Mouse (Mus musculus) heart, postnatal 4 days (tissue): ENCODE measurements around the gene Map3k12. TPM values are rescaled to one million over a fixed set of nuclear protein-coding genes. Genes with fewer than 3 reads are reported as not detected.
A peak's percentile ranks its signal among the peaks of the same experiment; 100 is the strongest.

Experiments used
- DNase-seq: peaks from one replicate; pipeline ENCODE4 v3.0.0; 2021
- total RNA-seq, 2 experiments: library from RNA; stranded (reverse); gene quantifications; 2 replicates each; pipeline ENCODE4 v1.2.3; 2021

The Map3k12 gene
- total RNA-seq, 2 experiments from 2014 or later: 5.4 to 6.1 TPM

DNA sequence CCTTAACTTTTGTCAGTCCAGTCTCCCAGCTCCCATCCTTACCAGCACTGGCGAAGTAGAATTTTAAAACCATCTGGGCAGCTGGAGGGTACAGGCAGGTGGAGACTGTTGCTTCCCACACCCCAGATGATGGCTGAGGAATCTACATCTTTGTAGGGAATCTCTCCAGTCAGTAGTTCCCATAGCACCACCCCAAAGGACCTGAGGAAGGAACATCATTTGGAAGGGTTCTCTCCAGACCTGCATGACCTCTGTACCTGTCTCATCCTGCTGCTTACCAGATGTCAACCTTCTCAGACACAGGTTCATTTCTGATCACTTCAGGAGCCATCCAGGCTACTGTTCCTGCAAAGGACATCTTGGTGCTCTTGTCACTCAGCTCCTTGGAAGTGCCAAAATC is 13.4 kb downstream of the Map3k12 start, which contains the start of gene Gm10337:
TSS of gene Gm10337 (plus strand) at position 276 of the 400 bp plus-strand sequence.
- no peak for DNase-seq

DNA sequence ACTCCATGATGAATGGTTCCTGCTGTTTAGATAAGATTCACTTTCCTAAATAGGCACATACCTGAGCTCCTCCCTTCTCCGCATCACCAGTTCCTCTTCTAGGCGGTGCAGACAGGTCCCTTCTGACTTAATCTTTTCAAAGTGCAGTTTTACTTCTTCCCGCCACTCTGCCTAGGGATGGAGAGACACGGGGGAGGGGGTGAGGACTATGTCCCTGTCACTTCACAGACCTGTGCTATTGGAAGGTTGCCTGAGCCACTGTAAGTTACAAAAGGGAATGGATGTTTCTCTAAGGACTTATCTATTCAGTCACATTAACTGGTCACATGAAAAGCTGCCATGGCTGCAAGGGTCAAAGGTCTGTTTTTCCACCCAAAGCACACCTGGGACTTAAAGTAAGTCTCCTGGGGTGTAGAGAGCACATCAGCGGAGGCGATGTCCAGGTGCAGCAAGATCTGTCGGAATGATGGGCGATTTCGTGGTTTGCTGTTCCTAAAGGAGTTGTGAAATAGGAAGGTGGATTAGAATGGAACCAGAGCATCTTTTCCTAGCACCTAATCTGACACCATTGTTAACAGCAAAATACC is 14.5 kb downstream of the Map3k12 start:
- DNase-seq: no peak

DNA sequence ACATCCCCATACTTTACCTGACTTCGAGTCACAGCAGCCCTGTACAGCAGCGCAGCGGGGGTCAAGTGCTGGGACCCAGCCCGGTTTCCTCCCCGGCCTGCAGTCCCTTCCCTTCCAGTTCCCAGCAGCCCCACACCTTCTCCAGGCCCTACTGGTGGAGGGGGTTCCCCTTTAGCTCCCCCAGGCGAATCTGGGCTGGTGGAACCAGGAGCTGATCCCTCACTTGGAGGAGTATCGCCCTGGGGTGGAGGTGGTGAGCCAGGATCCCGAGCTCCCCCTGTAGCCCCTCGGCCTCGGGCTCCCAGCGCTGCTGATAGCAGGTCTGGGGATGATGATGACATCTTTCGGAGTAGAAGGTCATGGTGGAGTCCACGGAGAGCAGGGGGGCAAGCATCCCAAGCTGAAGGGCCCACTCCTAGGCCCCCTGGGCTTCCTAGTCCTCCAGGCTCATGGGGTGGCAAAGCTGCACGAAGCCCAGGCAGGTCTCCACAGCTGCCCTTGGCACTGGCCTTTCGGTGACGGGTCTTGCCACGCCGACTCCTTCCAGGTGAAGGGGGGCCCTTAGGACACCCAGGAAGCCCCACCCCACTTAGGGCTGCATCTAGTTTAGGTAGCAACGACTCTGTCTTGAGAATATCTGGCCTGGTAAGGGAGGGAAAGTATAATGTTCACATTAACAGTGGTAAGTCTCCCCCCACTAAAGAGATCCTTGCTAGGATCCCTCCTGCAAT is 15.6 kb downstream of the Map3k12 start:
- no peak for DNase-seq

DNA sequence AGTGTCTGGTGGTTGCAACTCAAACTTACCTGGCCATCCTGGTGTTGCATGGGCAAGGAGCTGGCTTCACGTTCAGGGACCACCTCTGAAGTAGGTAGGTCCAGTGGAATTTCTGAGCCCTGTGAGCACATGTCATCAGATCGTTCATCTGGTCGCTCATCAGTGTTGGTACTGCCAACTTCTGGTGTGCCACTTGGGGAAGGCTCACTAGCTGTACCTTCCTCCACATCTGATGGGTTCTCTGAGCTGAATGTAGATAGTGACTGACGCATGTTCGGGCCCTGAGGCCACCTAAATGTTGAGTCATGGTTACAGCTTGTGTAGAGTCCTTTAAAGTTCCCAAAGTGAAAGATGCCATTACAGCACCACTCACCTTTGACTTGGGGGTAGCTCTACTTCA is 16.4 kb downstream of the Map3k12 start:
- no peak for DNase-seq

DNA sequence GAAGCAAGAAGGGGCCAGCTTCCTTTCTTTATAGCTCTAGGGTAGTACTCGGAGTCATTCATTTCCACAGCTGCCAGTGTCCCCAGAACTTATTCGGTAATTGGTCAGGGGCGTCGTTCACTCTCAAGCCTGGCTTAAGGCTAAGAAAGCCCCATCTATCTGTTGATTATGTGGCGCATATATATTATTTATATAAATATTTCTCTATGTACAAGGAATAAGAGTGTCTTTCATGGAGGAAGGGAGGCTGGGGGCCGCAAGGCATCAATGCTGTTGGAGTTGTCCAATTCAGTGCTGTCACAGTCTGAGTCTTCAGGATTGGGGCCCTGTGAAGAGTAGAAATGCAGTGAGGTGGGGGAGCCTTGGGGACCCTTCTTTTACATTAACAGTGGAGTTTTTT is 17.0 kb downstream of the Map3k12 start:
- DNase-seq: no peak

DNA sequence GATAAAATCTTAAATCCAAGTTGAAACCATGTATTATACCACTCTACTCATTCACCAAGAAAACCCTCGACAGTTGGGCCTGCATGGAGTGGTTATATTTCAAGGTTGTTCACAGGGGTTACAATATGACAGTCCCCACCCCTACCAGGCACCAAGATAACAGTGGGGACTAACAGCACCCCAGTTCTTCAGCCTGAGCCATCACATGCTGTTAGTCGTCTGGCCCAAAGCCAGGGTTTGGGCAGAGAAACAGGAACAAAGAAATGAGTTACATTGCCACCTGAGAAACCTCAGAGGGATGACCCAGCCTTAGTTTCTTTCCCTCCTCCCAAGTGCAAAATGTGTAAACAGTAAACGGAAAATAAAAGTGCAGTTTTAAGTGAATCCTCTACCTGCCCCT is 17.5 kb downstream of the Map3k12 start:
- no peak for DNase-seq

DNA sequence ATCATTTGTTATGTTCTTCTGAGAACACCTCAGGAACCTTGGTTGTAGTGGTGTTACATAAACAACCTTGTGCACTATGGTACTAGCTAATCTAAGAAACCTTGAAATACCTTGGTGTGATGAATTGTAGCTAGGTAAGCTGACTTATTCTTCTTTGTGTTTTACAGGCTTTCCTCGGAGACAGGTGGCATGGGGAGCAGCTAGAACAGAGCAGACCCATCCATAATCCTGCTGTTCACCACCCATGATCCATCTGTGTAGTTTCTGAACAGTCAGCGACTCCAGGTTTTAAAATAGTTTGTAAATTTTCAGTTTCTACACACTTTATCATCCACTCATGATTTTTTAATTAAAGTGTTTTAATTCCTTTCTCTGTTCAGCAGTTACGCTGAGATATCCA is 18.5 kb downstream of the Map3k12 start:
- DNase-seq: no peak

DNA sequence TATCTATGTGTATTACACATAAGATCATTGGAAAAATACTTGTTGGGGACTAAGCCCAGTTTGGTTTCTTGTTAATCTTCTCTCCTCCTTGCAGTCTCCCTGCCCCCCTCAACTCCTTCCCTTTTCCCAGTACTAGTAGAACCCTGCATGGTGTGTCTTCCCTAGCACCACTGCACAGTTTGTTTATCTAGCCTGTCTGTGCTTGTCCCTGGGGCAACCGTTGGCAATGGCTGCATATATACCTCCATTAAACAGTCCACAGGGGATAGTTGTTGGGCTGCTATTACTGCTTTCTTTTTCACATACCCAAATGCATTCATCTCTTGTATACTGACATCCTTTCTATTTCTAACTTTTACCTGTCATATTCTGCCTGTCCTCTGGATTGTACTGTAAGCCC is 29.2 kb downstream of the Map3k12 start:
- DNase-seq: no peak

DNA sequence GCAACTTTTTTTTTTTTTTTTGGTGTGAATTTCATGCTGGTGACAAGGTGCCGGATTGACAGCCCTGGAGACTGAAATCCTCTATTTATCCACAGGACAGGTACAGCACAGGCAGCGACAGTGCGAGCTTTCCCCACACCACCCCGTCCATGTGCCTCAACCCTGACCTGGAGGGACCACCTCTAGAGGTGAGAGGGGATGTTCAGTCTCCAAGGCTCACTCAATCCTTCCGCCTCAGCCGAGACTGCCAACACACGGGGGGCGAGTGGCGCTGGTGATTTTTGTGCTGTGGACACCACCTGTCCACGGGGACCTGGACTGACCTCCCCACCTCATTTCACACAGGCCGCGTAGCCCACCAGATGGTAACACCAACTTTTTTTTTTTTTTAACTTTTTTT is 31.0 kb downstream of the Map3k12 start:
- no peak for DNase-seq

DNA sequence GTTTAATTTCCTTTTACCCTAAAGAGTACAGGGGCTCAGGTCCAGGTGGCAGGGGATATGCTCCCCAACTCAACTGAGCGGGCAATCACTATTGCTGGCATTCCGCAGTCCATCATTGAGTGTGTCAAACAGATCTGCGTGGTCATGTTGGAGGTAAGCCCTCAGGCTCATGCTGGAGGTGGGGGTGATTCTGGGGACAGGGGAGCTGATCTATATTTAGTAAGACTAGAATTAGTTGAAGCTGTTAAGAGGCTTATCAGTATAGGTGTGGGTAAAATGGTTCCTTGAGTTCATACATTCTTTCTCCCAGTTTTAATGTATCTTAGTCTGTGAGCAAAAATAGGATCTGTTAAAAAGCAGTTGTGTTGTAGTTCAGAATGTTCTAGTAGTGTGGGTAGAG is 33.7 kb downstream of the Map3k12 start:
- DNase-seq: no peak

DNA sequence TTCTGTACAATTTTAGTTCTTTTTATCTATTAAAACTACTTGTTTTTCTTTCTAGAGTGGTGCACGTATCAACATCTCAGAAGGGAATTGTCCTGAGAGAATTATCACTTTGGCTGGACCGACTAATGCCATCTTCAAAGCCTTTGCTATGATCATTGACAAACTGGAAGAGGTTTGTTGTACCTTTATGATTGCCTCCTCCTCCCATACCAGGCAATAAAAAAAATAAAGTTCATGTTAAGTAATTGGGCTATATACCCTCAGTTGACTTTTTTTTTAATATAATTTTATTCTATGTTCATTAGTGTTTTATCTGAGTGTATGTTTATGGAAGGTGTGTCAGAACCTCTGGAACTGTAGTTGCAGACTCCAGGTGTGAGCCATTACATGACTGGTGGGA is 42.3 kb downstream of the Map3k12 start:
- no peak for DNase-seq

DNA sequence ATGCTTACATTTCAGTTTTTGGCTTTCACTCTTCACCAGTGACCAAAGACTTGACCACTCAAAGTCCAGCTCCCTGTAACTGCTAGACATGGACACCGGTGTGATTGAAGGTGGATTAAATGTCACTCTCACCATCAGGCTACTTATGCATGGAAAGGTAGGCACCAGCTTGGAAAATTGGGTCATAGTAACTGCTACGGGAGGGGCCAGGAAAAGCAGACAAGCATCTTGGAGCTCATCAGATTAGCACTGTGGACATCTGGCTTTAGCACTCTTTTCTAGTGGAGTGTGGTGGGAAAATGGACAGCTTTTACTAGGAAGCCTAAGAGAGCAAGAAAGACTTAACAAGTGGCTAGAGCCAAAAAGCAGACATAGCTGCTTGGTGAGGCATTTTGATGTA is 43.6 kb downstream of the Map3k12 start:
- no peak for DNase-seq

DNA sequence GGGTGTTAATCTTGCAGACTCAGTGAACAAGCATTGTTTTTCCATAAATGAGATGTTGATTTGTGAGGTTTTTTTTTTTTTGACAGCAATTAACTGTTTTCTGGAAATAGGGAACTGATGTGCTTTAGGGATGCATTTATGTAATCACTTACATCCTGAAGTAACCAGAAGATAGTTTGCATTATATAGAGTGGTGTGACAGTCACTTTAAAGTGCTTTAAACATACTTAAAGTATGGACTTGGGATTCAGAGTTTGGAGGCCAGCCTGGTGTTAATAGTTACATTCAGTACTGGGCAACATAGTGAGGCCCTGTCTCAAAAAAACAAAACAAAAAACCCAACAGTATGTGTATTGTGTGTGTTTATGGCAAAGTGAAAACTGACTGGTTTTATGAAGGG is 45.1 kb downstream of the Map3k12 start:
- no peak for DNase-seq

DNA sequence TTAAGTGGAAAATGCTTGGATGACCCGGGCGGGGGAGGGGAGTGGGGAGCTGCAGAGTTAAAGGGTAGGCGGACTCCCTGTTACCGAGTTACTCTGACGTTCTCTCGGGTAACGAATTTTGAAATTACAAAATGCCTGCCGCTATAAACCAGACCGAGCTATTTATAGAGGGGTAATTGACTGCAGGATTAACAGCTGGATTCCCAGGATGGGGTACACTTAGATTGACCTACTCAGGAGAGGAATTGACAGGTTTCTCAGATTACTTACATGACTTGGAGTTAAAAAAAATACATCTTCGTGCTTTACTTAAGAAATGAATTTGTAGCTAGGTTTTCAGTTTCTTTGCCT is 45.6 kb downstream of the Map3k12 start:
- no peak for DNase-seq

DNA sequence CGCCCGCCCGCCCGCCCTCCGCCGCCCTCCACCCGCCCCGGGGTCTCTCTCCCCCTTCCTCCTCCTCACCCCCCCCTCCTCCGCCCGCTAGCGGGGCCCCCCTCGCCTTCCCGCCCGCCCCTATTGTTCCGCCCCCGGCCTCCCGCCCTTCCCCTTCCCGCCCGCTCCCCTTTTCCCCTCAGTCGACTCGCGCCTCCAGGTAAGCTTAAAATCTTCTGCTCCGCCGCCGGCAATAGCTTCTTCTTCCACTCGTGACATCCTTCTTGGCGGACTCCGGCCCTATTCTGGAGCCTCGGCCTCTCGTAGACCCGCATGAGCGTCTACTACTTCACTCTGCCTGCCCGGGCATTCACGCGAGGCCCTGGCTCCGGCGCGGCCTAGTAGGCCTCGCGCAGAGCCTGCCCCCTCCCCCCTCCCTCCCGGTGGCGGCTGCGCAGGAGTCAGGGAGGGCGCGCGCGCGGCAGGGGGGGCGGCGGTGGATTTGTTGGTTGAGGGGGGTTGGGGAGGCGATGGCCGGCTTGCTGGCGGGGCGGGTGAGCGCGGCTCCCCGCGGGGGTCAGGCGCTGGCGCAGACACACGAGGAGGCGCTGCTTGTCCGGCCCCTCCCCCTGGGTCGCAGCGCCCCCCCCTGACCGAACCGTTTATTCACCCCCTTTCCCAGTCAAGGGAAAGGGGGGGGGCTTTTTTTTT is 46.1 kb downstream of the Map3k12 start:
- DNase-seq: peak; percentile 89

DNA sequence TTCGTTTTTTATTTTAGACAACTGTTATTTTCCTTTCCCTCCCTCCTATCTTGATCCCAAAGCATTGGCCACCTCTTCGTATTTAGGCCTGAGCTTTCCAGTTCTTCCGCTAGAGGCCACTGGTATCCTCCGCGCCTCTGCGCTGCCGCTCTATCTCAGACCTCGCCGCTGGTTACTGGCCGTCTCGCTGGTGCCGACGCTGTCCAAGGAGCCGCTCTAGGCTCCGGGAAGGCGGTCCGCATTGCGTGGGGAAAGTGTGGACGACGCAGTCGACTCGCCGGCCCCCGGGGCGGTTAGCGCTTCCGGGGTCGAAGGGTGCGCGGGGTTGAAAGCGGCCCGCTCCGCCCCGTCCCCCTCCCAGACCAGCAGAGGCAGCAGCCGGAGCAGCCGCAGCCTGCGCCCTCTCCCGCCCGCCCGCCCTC is 46.7 kb downstream of the Map3k12 start, which contains the start of gene Pcbp2:
TSS of gene Pcbp2 (plus strand) at position 357 of the 422 bp plus-strand sequence.
- peak; percentile 97 for DNase-seq

DNA sequence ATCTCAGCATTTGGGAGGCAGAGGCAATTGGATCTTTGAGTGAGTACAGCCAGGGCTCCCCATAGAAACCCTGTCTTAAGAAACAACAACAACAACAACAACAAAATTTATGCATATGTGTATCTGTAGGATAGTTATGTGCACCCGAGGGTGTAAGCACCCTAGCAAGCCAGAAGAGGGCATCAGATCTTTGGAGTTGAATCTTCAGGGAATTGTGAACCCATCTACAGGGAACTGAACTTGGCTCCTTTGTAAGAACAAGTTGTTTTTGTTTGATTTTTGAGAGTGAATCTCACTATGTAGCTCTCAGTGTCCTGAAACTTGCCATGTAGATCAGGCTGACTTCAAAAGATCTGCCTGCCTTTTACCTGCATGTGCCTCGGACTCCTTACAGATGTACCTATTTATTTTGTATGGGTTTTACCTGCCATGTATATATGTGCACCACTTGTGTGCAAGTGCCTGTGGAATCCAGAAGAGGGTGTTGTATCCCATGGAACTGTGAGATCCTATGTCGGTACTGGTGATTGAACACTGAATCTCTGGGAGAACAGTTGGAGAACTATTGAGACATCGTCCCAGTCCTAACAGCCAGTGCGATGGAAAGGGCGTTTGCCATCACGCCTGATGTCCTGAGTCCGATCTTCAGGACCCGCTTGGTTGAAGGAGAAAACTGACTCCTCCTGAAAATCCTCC is 48.0 kb downstream of the Map3k12 start:
- DNase-seq: no peak

DNA sequence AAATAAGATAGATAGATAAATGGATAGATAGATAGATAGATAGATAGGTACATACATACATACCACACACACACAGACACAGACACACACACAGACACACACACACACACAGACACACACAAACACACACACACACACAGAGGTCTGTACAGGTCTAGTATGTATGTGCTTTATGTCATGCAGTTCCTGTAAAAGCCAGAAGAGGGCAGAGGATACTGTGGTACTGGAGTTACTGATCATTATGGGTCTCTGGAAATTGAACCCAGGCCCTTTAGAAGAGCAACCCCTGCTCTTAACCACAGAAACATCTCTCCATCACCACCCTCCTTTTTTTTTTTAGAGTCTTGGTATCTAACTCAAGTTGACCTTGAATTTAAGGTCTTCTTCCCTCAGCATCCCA is 53.2 kb downstream of the Map3k12 start:
- DNase-seq: no peak

DNA sequence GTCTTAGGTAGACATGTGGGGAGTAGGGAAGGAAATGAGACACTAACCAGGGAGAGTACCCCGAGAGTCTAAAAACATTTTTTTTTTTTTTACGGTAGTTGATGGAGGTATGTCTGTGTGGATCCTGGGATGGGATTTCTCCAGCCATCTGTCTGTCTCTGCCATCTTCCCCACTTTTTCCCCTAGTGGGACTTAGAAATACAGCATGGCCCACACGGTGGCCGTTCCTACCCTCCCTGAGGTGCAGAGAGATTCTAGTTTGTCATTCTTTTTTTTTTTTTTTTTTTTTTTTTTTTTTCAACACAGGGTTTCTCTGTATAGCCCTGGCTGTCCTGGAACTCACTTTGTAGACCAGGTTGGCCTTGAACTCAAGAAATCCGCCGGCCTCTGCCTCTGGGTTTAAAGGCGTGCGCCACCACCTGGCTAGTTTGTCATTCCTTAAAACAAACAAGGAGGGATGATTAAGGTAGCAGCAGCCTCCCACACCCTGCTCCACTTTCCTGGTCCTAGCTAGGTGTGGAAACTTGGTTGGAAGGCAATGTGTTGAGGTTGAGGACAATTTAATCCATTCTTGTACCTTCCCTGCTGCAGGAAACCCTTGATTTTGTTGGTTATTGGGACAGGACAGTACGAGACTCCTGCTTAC is 55.3 kb downstream of the Map3k12 start:
- DNase-seq: no peak

DNA sequence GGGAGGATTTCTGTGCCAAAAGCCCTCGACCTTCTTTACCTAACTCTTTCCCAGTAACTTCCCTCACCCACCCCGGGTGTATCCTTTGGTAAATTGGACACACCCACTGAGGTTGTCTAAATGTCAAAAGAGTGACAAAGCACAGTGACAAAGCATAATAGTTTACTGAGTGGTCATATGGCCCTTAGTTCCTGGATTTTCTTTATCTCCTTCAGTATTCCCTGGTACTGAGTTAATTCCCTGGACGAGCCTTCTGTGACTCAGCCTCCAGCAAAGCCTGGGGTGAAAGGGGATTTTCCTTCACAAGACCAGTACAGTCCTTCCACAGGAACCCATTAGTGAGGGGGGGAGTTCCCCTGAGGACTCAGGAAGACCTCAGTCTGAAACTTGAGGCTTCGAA is 55.9 kb downstream of the Map3k12 start:
- DNase-seq: no peak

DNA sequence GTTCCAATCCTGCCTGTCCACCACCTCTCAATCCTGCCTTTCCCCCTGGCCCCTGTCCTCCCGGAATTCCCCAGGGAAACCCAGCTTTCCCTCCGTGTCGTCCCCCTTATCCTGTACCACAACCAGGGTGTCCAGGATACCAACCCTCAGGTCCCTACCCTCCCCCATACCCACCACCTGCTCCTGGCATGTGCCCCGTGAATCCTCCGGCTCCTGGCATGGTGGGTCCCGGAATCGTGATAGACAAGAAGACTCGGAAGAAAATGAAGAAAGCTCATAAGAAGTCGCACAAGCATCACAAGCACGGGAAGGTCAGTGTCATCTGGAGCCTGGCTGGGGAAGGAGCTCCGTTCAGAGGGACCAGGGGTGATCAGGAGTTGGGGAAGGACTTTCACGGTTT is 56.5 kb downstream of the Map3k12 start:
- DNase-seq: no peak

DNA sequence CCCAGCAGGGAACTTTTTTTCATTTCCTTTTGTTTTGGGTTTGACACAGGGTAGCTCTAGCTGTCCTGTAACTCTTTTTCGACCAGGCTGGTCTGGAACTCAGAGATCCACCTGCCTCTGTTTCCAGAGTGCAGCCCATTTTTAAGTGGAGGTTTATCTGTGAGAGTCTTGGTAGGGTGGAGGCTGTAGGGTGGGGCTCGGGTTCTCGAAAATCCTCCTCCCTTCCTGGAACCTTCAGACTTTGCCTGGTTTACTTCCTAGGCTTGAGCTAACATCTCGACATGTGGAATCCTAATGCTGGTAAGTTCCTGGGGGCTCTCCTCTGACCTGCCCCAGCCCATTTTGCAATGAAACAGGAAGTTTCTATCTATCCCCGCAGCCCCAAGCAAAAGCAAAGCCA is 57.0 kb downstream of the Map3k12 start:
- no peak for DNase-seq

DNA sequence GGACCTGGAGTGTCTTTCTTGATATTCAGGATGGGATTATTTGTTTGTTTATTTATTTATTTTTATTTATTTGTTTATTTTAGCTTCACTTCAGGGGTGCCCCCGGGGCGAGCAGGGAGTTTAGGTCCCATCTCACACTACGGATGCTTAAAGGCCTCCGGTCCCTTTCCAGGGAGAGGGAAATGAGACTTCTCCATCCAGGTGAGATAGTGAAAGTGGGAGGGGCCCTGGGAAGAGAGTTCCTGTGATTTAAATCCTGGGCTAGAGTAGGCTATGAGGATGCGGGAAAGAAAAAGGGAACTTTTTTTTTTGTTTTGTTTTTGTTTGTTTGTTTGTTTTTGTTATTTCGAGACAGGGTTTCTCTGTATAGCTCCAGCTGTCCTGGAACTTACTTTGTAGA is 57.5 kb downstream of the Map3k12 start:
- DNase-seq: no peak
